Mouse (Mus musculus): ENCODE measurements around the gene Slamf8.

DNA sequence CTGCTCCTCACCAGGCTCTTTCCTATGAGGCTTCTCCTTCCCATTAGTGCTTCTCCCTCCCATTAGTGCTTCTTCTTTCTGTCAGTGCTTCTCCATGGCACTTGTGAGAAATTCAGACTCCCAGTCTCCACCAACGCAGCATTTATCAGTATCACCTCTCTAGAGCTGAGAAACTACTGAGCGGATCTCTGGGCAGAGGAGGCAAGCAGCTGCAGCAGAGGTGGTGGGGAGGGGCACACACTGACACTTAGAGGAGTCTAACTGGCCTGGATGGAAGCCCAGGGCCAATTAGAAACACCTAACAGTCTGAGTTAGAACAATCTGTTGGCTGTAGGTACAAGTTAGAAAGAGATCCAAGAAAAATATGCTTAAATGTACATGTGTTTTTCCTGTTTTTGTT lies 48.4 kb upstream of the Slamf8 start:
- TF ChIP-seq POLR2A (IDR thresholded peaks at IDR 0.05; ENCODE audit: insufficient read depth, low read depth, low read length) (no peak), CTCF (IDR thresholded peaks at IDR 0.05; ENCODE audit: insufficient read depth, low read depth, low read length) (no peak)
